Mouse (Mus musculus): ENCODE measurements around the gene Cars. TPM values are rescaled to one million over a fixed set of nuclear protein-coding genes. Genes with fewer than 3 reads are reported as not detected.

The Cars gene
- polyA plus RNA-seq, 1 experiment from 2014 or later: 89.3 TPM

Small RNA genes lying within 50 kb of the gene (microRNA-seq; reads per million reads assigned to microRNA genes)
- 0.83 reads per million for gene Mir7064

Other genes starting within 250 kb of the Cars start
- gene Cdkn1c, start 139.0 kb downstream of the Cars start, polyA plus RNA-seq (2015; fragmentation: Nextera tagmentation; extraction: Ambion mirVana): 96.6 and 138 TPM in 2 replicates
- gene Slc22a18, start 126.4 kb downstream of the Cars start, polyA plus RNA-seq (2015; fragmentation: Nextera tagmentation; extraction: Ambion mirVana): 0.42 and 0.54 TPM in 2 replicates
- gene Phlda2, start 96.9 kb downstream of the Cars start, polyA plus RNA-seq (2015; fragmentation: Nextera tagmentation; extraction: Ambion mirVana): 0.57 TPM in 1 of 2 replicates, not detected in the other
- gene Nap1l4, start 51.0 kb downstream of the Cars start, polyA plus RNA-seq (2015; fragmentation: Nextera tagmentation; extraction: Ambion mirVana): 361 and 363 TPM in 2 replicates
- 0.15 TPM in 1 of 2 replicates, not detected in the other for gene Tnfrsf26, start 28.6 kb upstream of the Cars start, polyA plus RNA-seq (2015; fragmentation: Nextera tagmentation; extraction: Ambion mirVana)
- gene Tnfrsf22, start 49.6 kb upstream of the Cars start, polyA plus RNA-seq (2015; fragmentation: Nextera tagmentation; extraction: Ambion mirVana): 3.9 and 4.0 TPM in 2 replicates
- gene Tnfrsf23, start 85.8 kb upstream of the Cars start, polyA plus RNA-seq (2015; fragmentation: Nextera tagmentation; extraction: Ambion mirVana): 0.61 and 0.76 TPM in 2 replicates
- gene Osbpl5, start 156.9 kb upstream of the Cars start, polyA plus RNA-seq (2015; fragmentation: Nextera tagmentation; extraction: Ambion mirVana): 34.0 and 35.8 TPM in 2 replicates
- not detected in 2 replicates for gene Mrgprg, start 166.9 kb upstream of the Cars start, polyA plus RNA-seq (2015; fragmentation: Nextera tagmentation; extraction: Ambion mirVana)
- 4.0 and 5.8 TPM in 2 replicates for gene Mrgpre, start 184.4 kb upstream of the Cars start, polyA plus RNA-seq (2015; fragmentation: Nextera tagmentation; extraction: Ambion mirVana)
- 5.7 and 6.1 TPM in 2 replicates for gene Nadsyn1, start 222.8 kb upstream of the Cars start, polyA plus RNA-seq (2015; fragmentation: Nextera tagmentation; extraction: Ambion mirVana)
- 51.8 and 61.8 TPM in 2 replicates for gene Dhcr7, start 223.1 kb upstream of the Cars start, polyA plus RNA-seq (2015; fragmentation: Nextera tagmentation; extraction: Ambion mirVana)